Mouse (Mus musculus) embryo, embryonic 9.5 days (tissue): Measurements from ENCODE around the gene Zscan4e.
"Not testable (repeated sequence)": the region's sequence is repeated elsewhere in the genome, so short reads cannot be mapped to it uniquely, and the experiment has no call there.

Experiments used
- DNase-seq: peaks from one replicate; pipeline ENCODE4 v3.0.0-alpha.2; 2017; ENCODE audit errors: extremely low spot score

Gene Zscan4e

GRCm38 (mm10) chr7:11310582-11310981 lies at the start of gene Zscan4e:
Gene Zscan4e (minus strand): TSS chr7:11310682.
- DNase-seq: not testable (repeated sequence)
